Mouse (Mus musculus) brain, embryonic 14.5 days (tissue): Measurements from ENCODE around the gene 1810030O07Rik.

Experiments used
- CTCF ChIP-seq: fragments of 200-500 bp; IDR thresholded peaks from 2 replicates; pipeline ENCODE4 v1.5.1; 2012; ENCODE audit warnings: inconsistent platforms, mild to moderate bottlenecking, moderate library complexity, borderline replicate concordance; ENCODE audit not compliant: insufficient read depth, insufficient read length; ENCODE audit errors: extremely low read depth
- POLR2A ChIP-seq: fragments of 200-500 bp; IDR thresholded peaks from 2 replicates; pipeline ENCODE4 v1.6.1; 2012; ENCODE audit warnings: mild to moderate bottlenecking, inconsistent platforms, borderline replicate concordance; ENCODE audit not compliant: poor library complexity, insufficient read depth, insufficient read length, severe bottlenecking; ENCODE audit errors: extremely low read depth

DNA sequence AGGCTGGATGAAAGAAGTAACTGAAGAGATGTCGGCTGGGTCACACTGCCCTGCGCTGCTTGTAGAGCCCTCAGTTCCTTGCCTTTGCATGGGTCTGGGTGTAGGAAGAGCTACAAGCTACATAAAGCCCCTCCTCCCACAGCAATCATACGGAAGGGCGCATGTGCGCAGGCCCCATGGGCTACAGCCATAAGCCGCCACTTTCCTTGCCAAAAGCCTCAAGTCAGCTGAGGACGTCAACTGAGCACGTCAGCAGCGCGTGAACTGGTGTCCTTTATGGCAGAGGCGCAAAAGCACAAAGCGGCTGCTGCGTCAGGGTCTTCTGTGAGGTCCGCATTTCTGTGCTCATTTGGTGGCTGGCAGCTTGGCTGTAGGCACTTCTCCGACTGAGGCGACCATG, 21.6 kb downstream of the 1810030O07Rik start:
- no peak for TF ChIP-seq CTCF
- no peak for TF ChIP-seq POLR2A
